Mouse (Mus musculus) lung, embryonic 16.5 days (tissue): ENCODE data around the gene Clock. TPM values are rescaled to one million over a fixed set of nuclear protein-coding genes. Genes with fewer than 3 reads are reported as not detected.

Source experiments
- ATAC-seq: fragments of 200-750 bp; cut with Nextera tagmentation; 2 replicates; pipeline ENCODE4 v1.8.0; 2017; ENCODE audit warnings: low read depth, mild to moderate bottlenecking, moderate library complexity
- H3K27ac ChIP-seq: fragments of 300-500 bp; sonication (generic); 2 replicates; pipeline ENCODE4 v1.5.1; 2014; ENCODE audit warnings: mild to moderate bottlenecking, control low read depth, low read length
- H3K27me3 ChIP-seq: fragments of 300-500 bp; sonication (generic); 2 replicates; pipeline ENCODE4 v1.6.1; 2014; ENCODE audit warnings: low read depth, low read length, mixed read lengths; ENCODE audit not compliant: control insufficient read depth, insufficient read depth
- H3K36me3 ChIP-seq: fragments of 300-500 bp; sonication (generic); 2 replicates; pipeline ENCODE4 v1.6.1; 2014; ENCODE audit warnings: low read length; ENCODE audit not compliant: control insufficient read depth, insufficient read depth
- H3K4me1 ChIP-seq: fragments of 300-500 bp; sonication (generic); replicated peaks from 2 replicates; pipeline ENCODE4 v1.6.1; 2014; ENCODE audit warnings: low read length, mixed read lengths; ENCODE audit not compliant: control insufficient read depth, insufficient read depth
- H3K4me2 ChIP-seq: fragments of 300-500 bp; sonication (generic); 2 replicates; pipeline ENCODE4 v1.6.1; 2014; ENCODE audit warnings: low read depth, low read length, control low read depth
- H3K4me3 ChIP-seq: fragments of 300-500 bp; sonication (generic); 2 replicates; pipeline ENCODE4 v1.5.1; 2014; ENCODE audit warnings: mild to moderate bottlenecking, low read length, control low read depth
- H3K9ac ChIP-seq: fragments of 300-500 bp; sonication (generic); 2 replicates; pipeline ENCODE4 v1.6.1; 2014; ENCODE audit warnings: low read length, control low read depth
- H3K9me3 ChIP-seq: fragments of 300-500 bp; sonication (generic); 2 replicates; pipeline ENCODE4 v1.6.1; 2016; ENCODE audit warnings: low read length; ENCODE audit not compliant: control insufficient read depth
- WGBS: fragments of 180-500 bp; shearing (Covaris S2); extraction: QIAGEN DNeasy Blood & Tissue Kit; methylation state at CpG from one replicate; pipeline ENCODE4 v1.1.7; 2014; 5-methylcytosine and 5-hydroxymethylcytosine counted together
- polyA plus RNA-seq: library from polyadenylated mRNA; unstranded; fragments of >200 nt; fragmentation: Nextera tagmentation; extraction: Ambion mirVana; gene quantifications from 2 replicates; pipeline ENCODE4 v1.2.1, GENCODE M21; 2015

Clock gene
- polyA plus RNA-seq, 1 experiment from 2014 or later = 13.9 TPM

GRCm38 (mm10) chr5:76160086-76160485, 144.5 kb downstream of the Clock start:
- ATAC-seq = no peak
- no peak overlapping the region for H3K27ac ChIP-seq
- no peaks in the 10 kb centered on the region for H3K27me3 ChIP-seq
- peaks cover 4% of the 10 kb centered on the region; the same call in 1 of the 2 replicates for H3K4me1 ChIP-seq
- peaks cover 6% of the 10 kb centered on the region for H3K36me3 ChIP-seq
- WGBS = 44% methylated on average over 3 of the region's 3 CpGs
- H3K4me3 ChIP-seq = no peak overlapping the region
- no peak overlapping the region for H3K9ac ChIP-seq
- H3K4me2 ChIP-seq = no peak overlapping the region
- H3K9me3 ChIP-seq = no peaks in the 10 kb centered on the region; the same call in 1 of the 2 replicates

Other genes starting within 250 kb of the Clock start
- gene Srd5a3, start 164.5 kb downstream of the Clock start, polyA plus RNA-seq = 45.8 and 46.5 TPM in 2 replicates
- 87.9 and 89.3 TPM in 2 replicates for gene Tmem165, start 120.9 kb downstream of the Clock start, polyA plus RNA-seq
- gene Pdcl2, start 26.4 kb upstream of the Clock start, polyA plus RNA-seq = not detected in 2 replicates
- 0.26 and 0.57 TPM in 2 replicates for gene Nmu, start 59.0 kb upstream of the Clock start, polyA plus RNA-seq
- not detected in 2 replicates for gene Gm7271, start 179.2 kb upstream of the Clock start, polyA plus RNA-seq
- 33.1 and 34.3 TPM in 2 replicates for gene Exoc1, start 224.5 kb upstream of the Clock start, polyA plus RNA-seq